Mouse (Mus musculus) right cerebral cortex, postnatal 36 days (tissue): ENCODE measurements around the gene Mtus2.
A peak's percentile ranks its signal among the peaks of the same experiment; 100 is the strongest.

ENCODE experiments used
- DNase-seq, 2 experiments: peaks; one replicate each; pipeline ENCODE4 v3.0.0; 2022; ENCODE audit warnings: low spot score in 2 of 2, mixed read lengths in 1 of 2

The Mtus2 gene

DNA sequence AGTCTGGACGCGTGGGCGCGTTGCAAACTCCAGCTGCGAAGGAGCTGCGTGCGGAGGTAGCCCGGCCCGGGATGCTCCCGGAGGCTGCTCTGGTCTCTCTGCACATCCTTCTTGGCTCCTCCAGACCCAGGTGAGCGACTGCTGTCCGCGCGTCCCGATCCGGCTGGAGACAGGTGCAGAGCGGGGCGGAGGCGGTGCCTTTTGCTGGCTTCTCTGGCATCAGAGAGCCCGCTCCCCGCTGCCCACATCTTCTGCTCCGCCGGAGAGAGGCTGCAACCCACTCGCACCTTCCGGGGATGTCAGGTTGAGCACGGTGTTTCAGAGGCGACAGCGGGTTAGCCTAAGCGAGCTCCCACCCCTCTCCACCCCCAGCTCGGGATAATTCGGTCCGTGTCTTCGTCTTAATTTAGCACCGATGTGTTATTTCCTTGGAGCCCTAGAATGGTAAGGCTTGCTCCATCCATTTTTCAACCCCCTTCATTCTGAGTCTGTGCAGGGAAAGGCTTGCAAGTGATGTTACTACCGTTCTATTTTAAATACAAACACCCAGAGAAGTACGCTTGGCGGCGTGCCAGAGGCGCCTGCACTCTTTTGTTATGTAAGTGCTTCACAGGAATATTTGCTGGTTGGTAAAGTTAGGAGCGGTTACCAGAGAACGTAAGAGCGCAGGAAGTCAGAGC is 612 bp downstream of the Mtus2 start:
- DNase-seq, result peak; percentile 95 to 96

DNA sequence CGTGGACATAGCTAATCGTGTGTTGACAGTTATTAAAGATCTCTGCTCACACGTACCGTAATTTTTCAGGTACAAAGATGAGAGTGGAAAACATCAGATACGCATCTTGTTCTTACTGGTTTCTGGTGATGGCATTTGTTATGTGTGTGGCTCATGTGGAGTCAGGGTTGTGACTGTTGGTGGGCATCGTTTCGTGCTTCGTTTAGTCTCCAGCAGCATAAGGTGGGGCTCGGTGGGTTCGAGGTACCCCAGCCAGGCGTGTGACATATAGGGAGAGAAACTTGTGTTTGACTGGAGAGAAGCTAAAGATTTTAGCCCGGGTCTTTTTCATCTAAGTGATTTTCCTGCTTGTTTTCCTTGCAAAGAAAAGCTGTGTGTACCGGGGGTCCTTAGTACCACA is 1.4 kb downstream of the Mtus2 start:
- DNase-seq, result no peak

GRCm38 (mm10) chr5:147959088-147959487 is 2.0 kb downstream of the Mtus2 start:
- peak; percentile 54 to 64 for DNase-seq

GRCm38 (mm10) chr5:147960793-147961192 is 3.7 kb downstream of the Mtus2 start:
- DNase-seq, result no peak

GRCm38 (mm10) chr5:147963820-147964580 is 6.9 kb downstream of the Mtus2 start:
- no peak for DNase-seq

DNA sequence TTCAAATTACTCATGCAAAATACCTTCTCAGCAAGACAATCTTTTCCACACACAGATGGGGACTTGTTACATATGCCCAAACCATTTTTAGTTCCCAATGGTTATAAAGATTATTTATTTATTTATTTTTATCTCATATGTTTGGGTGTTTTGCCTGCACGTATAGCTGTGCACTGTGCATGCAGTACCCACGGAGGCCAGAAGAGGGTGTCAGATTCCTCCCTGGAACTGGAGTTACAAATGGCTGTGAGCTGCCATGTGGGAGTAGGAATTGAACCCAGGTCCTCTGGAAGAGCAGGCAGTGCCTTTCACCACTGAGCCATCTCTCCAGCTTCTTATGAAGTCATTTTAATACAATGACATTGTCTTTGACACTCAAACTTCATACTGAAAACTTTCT is 7.7 kb downstream of the Mtus2 start:
- DNase-seq, result no peak

DNA sequence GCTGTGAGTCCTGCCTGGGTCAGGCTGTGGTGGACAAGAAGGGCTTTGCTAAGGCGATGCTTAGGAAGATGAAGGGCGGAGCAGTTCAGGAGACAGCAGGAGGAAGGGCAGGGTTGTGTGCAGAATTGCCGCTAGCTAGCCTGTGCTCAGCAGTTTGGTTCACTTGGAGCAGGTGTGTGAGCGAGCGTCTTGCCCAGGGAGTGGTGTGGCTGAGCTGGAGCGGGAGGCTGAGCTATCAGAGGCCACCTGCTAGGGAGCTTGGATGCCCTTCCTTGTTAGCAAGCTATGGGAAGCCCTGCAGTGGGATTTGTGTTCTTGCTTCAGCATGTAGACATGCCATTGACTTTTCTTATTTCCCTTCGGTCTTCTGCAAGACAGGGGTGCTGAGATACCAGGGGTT is 9.5 kb downstream of the Mtus2 start:
- no peak for DNase-seq

- DNase-seq, result no peak
Observed at GRCm38 (mm10) chr5:147969566-147969965, 12.4 kb downstream of the Mtus2 start.

DNA sequence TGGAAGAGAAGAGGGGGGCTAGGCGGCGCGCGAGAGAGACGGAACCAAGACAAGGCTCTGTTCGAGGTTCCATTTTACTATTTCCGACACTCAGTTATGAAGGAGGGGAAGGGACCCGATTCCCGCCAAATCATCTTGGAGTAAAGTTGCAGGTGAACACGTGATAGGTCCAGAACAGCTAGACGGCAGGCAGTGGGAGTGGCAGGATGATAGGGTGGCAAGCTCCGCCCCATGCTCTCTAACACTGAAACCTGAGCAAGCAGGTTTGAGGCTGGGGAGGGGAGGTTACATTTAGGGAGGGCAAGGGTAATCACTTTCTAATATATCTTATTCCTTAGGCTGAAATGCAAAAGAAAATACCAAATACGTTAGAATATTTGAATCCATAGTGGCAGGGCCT is 18.9 kb downstream of the Mtus2 start:
- DNase-seq, result no peak

DNA sequence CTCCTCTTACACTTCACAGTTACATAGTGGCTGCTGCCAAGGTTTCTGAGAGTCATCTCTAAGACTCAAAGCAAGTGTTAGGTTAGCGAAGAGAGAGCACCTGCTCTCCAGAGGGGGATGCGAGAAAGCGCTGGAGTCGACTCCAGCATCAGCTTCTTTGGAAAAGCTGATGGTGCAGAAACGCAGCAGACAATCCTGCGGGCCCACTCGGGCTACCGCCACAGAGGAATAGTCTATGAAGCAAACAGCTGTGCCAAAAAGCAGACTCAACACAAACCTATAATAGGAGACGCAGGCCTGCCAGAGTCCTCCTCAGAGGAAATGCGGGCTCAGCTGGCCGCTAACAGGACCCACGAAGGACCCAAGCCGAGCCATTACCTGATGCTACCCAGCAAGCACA is 23.5 kb downstream of the Mtus2 start:
- DNase-seq, result peak; percentile 31 to 42

DNA sequence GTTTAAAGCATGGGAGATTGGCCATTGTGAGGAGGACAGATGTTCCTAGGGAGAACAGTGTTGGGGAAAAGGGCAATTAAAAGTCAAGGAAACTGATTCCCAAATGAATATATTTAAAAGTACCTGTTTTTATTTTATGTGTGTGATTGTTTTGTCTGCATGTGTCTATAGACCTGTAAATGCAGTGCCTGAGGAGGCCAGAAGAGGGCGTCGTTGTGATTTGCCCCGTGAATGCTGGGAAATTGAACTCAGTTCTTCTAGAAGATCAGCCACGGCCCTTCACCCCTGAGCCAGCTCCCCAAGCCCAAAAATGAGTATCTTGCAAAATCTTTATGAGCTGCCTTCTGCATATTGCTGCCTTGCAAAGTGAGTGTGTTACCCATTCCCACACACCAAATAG is 33.2 kb downstream of the Mtus2 start:
- DNase-seq, result no peak

DNA sequence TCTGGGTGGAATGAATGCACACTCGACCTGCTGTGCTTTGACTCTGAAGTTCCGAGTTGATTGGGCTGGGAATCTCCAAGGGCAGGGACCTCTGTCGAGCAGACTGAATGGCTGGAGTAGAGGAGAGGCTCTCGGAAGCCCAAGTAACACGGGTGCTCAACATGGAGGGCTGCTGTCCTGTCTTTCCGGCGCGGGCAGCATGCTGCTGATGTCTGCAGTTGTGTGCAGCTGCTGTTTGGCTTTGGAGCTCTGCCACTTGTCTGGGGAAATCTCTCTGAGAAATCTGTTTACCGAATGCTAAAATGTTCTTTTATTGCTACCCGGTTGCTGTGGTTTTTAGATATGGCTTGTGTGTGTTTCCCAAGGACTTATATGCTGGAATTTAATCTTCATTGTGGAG is 33.7 kb downstream of the Mtus2 start:
- no peak for DNase-seq

- no peak for DNase-seq
Observed at GRCm38 (mm10) chr5:147992581-147993378, 35.7 kb downstream of the Mtus2 start.

DNA sequence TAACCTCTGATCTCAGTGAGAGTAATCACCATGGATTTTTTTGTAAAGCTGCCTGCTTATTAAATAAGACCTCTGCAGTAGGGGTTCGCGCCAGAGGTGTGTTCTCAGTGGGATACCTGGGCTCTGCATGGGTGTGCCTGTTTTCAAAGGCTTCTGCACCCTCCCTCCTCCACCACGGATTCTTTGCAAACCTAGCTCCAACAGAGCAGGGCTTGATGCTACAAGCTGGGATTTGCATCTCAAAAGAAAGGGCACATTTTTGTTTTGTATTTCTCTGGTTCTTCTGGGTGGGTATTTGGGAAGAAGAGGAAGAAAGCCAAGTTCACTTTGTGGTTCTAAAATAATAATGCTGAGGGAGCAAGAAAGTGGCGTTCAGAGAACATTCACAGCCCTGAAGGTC is 48.1 kb downstream of the Mtus2 start:
- no peak for DNase-seq

- DNase-seq, result no peak
Observed at GRCm38 (mm10) chr5:148012156-148012555, 55.0 kb downstream of the Mtus2 start.

GRCm38 (mm10) chr5:148014133-148014854 is 57.2 kb downstream of the Mtus2 start:
- DNase-seq, result no peak

GRCm38 (mm10) chr5:148015383-148015782 is 58.3 kb downstream of the Mtus2 start:
- no peak for DNase-seq

GRCm38 (mm10) chr5:148017371-148017770 is 60.3 kb downstream of the Mtus2 start:
- no peak for DNase-seq

GRCm38 (mm10) chr5:148022784-148023183 is 65.7 kb downstream of the Mtus2 start:
- DNase-seq, result no peak

DNA sequence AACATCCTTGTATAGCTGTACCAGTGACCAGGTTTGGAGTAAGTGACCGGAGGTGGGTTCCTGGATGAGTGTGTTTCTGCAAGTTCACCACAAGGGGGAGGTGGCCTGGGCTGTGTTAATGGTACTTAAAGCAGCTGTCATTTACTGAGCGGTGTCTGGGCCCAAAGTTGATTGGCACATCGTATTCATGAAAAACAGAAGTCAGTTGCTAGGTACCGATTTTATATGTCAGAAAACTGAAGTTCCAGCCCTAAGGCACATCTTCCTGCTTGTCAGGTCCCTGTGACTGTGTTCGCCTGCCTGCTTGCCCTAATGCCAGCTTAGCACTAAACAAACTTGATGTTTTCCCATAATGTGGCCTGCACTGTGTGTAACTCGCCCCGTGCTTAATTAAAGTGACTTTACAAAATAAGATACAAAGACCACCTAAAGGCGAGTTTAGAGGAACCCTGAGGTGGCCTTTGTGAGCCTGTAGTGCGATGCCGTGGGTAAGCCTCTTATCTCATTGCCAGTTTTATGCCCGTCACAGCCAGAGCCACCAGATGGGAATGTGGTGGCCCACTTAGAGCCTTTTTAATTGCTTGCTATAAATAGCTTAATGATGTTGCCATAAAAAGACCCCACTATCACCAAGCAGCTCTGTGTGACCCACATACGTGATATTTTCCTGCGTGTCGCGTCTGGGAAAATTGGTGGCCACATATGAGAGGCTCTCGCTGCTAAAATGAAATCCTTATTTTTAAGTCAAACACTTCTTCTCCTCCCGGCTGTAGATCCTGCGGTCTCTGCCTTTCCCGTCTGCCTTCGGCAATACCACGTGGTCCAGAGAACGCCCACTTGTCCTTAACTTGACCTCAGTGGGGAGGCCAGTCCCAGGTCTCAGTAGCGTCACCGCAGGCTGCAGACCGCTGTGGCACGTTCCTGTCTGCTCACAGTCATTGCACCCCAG is 69.6 kb downstream of the Mtus2 start:
- DNase-seq, result peak; percentile 9 to 18

GRCm38 (mm10) chr5:148027985-148028384 is 70.9 kb downstream of the Mtus2 start:
- DNase-seq, result no peak
